Mouse (Mus musculus) hindbrain, embryonic 12.5 days (tissue): ENCODE data around the gene Plcb4. TPM values are rescaled to one million over a fixed set of nuclear protein-coding genes. Genes with fewer than 3 reads are reported as not detected.

Experiments
- ATAC-seq: fragments of 200-750 bp; cut with Nextera tagmentation; 2 replicates; pipeline ENCODE4 v1.8.0; 2017; ENCODE audit warnings: moderate TSS enrichment; ENCODE audit not compliant: low FRiP score
- H3K27ac ChIP-seq: fragments of 300-500 bp; sonication (generic); 2 replicates; pipeline ENCODE4 v1.5.1; 2016; ENCODE audit warnings: mild to moderate bottlenecking
- H3K27me3 ChIP-seq: fragments of 300-500 bp; sonication (generic); 2 replicates; pipeline ENCODE4 v1.6.1; 2016; ENCODE audit warnings: mild to moderate bottlenecking
- H3K36me3 ChIP-seq: fragments of 300-500 bp; sonication (generic); 2 replicates; pipeline ENCODE4 v1.6.1; 2016; ENCODE audit warnings: mild to moderate bottlenecking
- H3K4me1 ChIP-seq: fragments of 300-500 bp; sonication (generic); 2 replicates; pipeline ENCODE4 v1.6.1; 2016
- H3K4me2 ChIP-seq: fragments of 300-500 bp; sonication (generic); replicated peaks from 2 replicates; pipeline ENCODE4 v1.6.1; 2016; ENCODE audit warnings: mild to moderate bottlenecking
- H3K4me3 ChIP-seq: fragments of 300-500 bp; sonication (generic); 2 replicates; pipeline ENCODE4 v1.5.1; 2016; ENCODE audit warnings: mild to moderate bottlenecking
- H3K9ac ChIP-seq: fragments of 300-500 bp; sonication (generic); 2 replicates; pipeline ENCODE4 v1.6.1; 2016; ENCODE audit warnings: mild to moderate bottlenecking, moderate library complexity
- H3K9me3 ChIP-seq: fragments of 300-500 bp; sonication (generic); replicated peaks from 2 replicates; pipeline ENCODE4 v1.6.1; 2016; ENCODE audit warnings: mild to moderate bottlenecking
- WGBS: fragments of 180-500 bp; shearing (Covaris S2); methylation state at CpG from one replicate; pipeline ENCODE4 v1.1.7; 2016; 5-methylcytosine and 5-hydroxymethylcytosine counted together
- polyA plus RNA-seq: library from polyadenylated mRNA; unstranded; fragments of >200 nt; fragmentation: Nextera tagmentation; extraction: Ambion mirVana; gene quantifications from 2 replicates; pipeline ENCODE4 v1.2.1, GENCODE M21; 2016

The Plcb4 gene
- polyA plus RNA-seq, 1 experiment from 2014 or later, result 29.8 TPM

GRCm38 (mm10) chr2:135855890-135856490, 197.2 kb downstream of the Plcb4 start:
- WGBS, result 55% methylated on average over 6 of the region's 6 CpGs

GRCm38 (mm10) chr2:135856826-135857225, 198.0 kb downstream of the Plcb4 start:
- Histone ChIP-seq H3K9ac (no peak overlapping the region), H3K27me3 (no peaks in the 10 kb centered on the region), H3K36me3 (no peaks in the 10 kb centered on the region), H3K9me3 (no peaks in the 10 kb centered on the region), H3K4me1 (peaks cover 4% of the 10 kb centered on the region; the same call in 1 of the 2 replicates), H3K27ac (no peak overlapping the region), H3K4me3 (no peak overlapping the region), H3K4me2 (no peak overlapping the region)
- ATAC-seq, result no peak
- WGBS, result 93% methylated on average over 2 of the region's 2 CpGs

More at GRCm38 (mm10) chr2:135855890-135856490, 197.2 kb downstream of the Plcb4 start:
- peaks cover 4% of the 10 kb centered on the region; the same call in 1 of the 2 replicates for H3K4me1 ChIP-seq
- ATAC-seq, result no peak
- no peak overlapping the region for H3K9ac ChIP-seq
- no peak overlapping the region for H3K4me2 ChIP-seq
- H3K9me3 ChIP-seq, result no peaks in the 10 kb centered on the region
- H3K27me3 ChIP-seq, result no peaks in the 10 kb centered on the region
- no peak overlapping the region for H3K4me3 ChIP-seq
- no peaks in the 10 kb centered on the region for H3K36me3 ChIP-seq
- no peak overlapping the region for H3K27ac ChIP-seq

GRCm38 (mm10) chr2:135861531-135862488, 203.0 kb downstream of the Plcb4 start:
- ATAC-seq, result no peak
- H3K4me3 ChIP-seq, result no peak overlapping the region
- no peaks in the 10 kb centered on the region for H3K36me3 ChIP-seq
- no peaks in the 10 kb centered on the region; the same call in 1 of the 2 replicates for H3K4me1 ChIP-seq
- no peak overlapping the region for H3K4me2 ChIP-seq
- 93% methylated on average over 8 of the region's 8 CpGs for WGBS
- H3K9me3 ChIP-seq, result no peaks in the 10 kb centered on the region
- H3K27me3 ChIP-seq, result no peaks in the 10 kb centered on the region
- no peak overlapping the region for H3K9ac ChIP-seq
- no peak overlapping the region for H3K27ac ChIP-seq

GRCm38 (mm10) chr2:135862489-135863390, 203.9 kb downstream of the Plcb4 start:
- Histone ChIP-seq H3K36me3 (no peaks in the 10 kb centered on the region), H3K4me3 (no peak overlapping the region), H3K27me3 (no peaks in the 10 kb centered on the region), H3K4me2 (no peak overlapping the region), H3K4me1 (no peaks in the 10 kb centered on the region; the same call in 1 of the 2 replicates), H3K27ac (no peak overlapping the region), H3K9me3 (no peaks in the 10 kb centered on the region), H3K9ac (no peak overlapping the region)
- ATAC-seq, result no peak
- WGBS, result 79% methylated on average over 5 of the region's 5 CpGs

GRCm38 (mm10) chr2:135863391-135864076, 204.7 kb downstream of the Plcb4 start:
- no peak for ATAC-seq
- H3K9ac ChIP-seq, result no peak overlapping the region
- no peak overlapping the region for H3K27ac ChIP-seq
- H3K4me3 ChIP-seq, result no peak overlapping the region
- 78% methylated on average over 4 of the region's 4 CpGs for WGBS
- H3K36me3 ChIP-seq, result no peaks in the 10 kb centered on the region
- H3K4me2 ChIP-seq, result no peak overlapping the region
- no peaks in the 10 kb centered on the region for H3K27me3 ChIP-seq
- no peaks in the 10 kb centered on the region for H3K9me3 ChIP-seq
- H3K4me1 ChIP-seq, result no peaks in the 10 kb centered on the region; the same call in 1 of the 2 replicates

- Histone ChIP-seq H3K9me3 (no peaks in the 10 kb centered on the region), H3K27ac (no peak overlapping the region), H3K36me3 (no peaks in the 10 kb centered on the region), H3K9ac (no peak overlapping the region), H3K4me2 (no peak overlapping the region), H3K4me3 (no peak overlapping the region), H3K27me3 (no peaks in the 10 kb centered on the region), H3K4me1 (no peaks in the 10 kb centered on the region; the same call in 1 of the 2 replicates)
- no peak for ATAC-seq
- WGBS, result 49% methylated on average over 9 of the region's 9 CpGs
Observed at GRCm38 (mm10) chr2:135866421-135866820, 207.6 kb downstream of the Plcb4 start.

GRCm38 (mm10) chr2:135866838-135867237, 208.0 kb downstream of the Plcb4 start:
- Histone ChIP-seq H3K9ac (no peak overlapping the region), H3K9me3 (no peaks in the 10 kb centered on the region), H3K27ac (no peak overlapping the region), H3K4me3 (no peak overlapping the region), H3K4me2 (no peak overlapping the region), H3K27me3 (no peaks in the 10 kb centered on the region), H3K4me1 (no peaks in the 10 kb centered on the region; the same call in 1 of the 2 replicates), H3K36me3 (no peaks in the 10 kb centered on the region)
- 73% methylated on average over 4 of the region's 4 CpGs for WGBS
- no peak for ATAC-seq

- Histone ChIP-seq H3K4me1 (no peaks in the 10 kb centered on the region; the same call in 1 of the 2 replicates), H3K27me3 (no peaks in the 10 kb centered on the region), H3K27ac (no peak overlapping the region), H3K9ac (no peak overlapping the region), H3K9me3 (no peaks in the 10 kb centered on the region), H3K4me2 (no peak overlapping the region), H3K4me3 (no peak overlapping the region), H3K36me3 (no peaks in the 10 kb centered on the region)
- 89% methylated on average over 7 of the region's 7 CpGs for WGBS
- ATAC-seq, result no peak
Observed at GRCm38 (mm10) chr2:135869637-135870036, 210.8 kb downstream of the Plcb4 start.

- Histone ChIP-seq H3K9me3 (no peaks in the 10 kb centered on the region), H3K4me2 (no peak overlapping the region), H3K36me3 (no peaks in the 10 kb centered on the region), H3K9ac (no peak overlapping the region), H3K27me3 (no peaks in the 10 kb centered on the region), H3K27ac (no peak overlapping the region), H3K4me1 (no peaks in the 10 kb centered on the region), H3K4me3 (no peak overlapping the region)
- no peak for ATAC-seq
- 78% methylated on average over 9 of the region's 9 CpGs for WGBS
Observed at GRCm38 (mm10) chr2:135873146-135873545, 214.3 kb downstream of the Plcb4 start.

GRCm38 (mm10) chr2:135873761-135874160, 214.9 kb downstream of the Plcb4 start:
- Histone ChIP-seq H3K27me3 (no peaks in the 10 kb centered on the region), H3K9me3 (no peaks in the 10 kb centered on the region), H3K4me1 (no peaks in the 10 kb centered on the region), H3K36me3 (no peaks in the 10 kb centered on the region), H3K4me3 (no peak overlapping the region), H3K9ac (no peak overlapping the region), H3K27ac (no peak overlapping the region), H3K4me2 (no peak overlapping the region)
- WGBS, result 67% methylated on average over 2 of the region's 2 CpGs
- ATAC-seq, result no peak

GRCm38 (mm10) chr2:135875549-135875948, 216.7 kb downstream of the Plcb4 start:
- no peak for ATAC-seq
- no peaks in the 10 kb centered on the region for H3K4me1 ChIP-seq
- no peak overlapping the region for H3K4me3 ChIP-seq
- H3K9ac ChIP-seq, result no peak overlapping the region
- H3K4me2 ChIP-seq, result no peak overlapping the region
- H3K36me3 ChIP-seq, result no peaks in the 10 kb centered on the region
- no peak overlapping the region for H3K27ac ChIP-seq
- no peaks in the 10 kb centered on the region for H3K27me3 ChIP-seq
- no peaks in the 10 kb centered on the region for H3K9me3 ChIP-seq
- WGBS, result 90% methylated on average over 6 of the region's 6 CpGs
